Mouse (Mus musculus) MEL-GATA-1-ER (cell line): ENCODE measurements around the gene Fam133b.
"Not testable (repeated sequence)": the region's sequence is repeated elsewhere in the genome, so short reads cannot be mapped to it uniquely, and the experiment has no call there.

ENCODE experiments used
- DNase-seq: peaks from one replicate; pipeline ENCODE4 v3.0.0-alpha.2; 2012; ENCODE audit warnings: low read depth; ENCODE audit errors: extremely low read depth

Gene Fam133b

GRCm38 (mm10) chr5:3598766-3599165 lies 55.1 kb downstream of the Fam133b start:
- no peak for DNase-seq

GRCm38 (mm10) chr5:3600298-3600697 lies 56.7 kb downstream of the Fam133b start:
- DNase-seq = no peak

- no peak for DNase-seq
Observed at GRCm38 (mm10) chr5:3600790-3601189, 57.2 kb downstream of the Fam133b start.

- no peak for DNase-seq
Observed at GRCm38 (mm10) chr5:3607114-3607513, 63.5 kb downstream of the Fam133b start.

GRCm38 (mm10) chr5:3609241-3609640 lies 65.6 kb downstream of the Fam133b start:
- no peak for DNase-seq

- not testable (repeated sequence) for DNase-seq
Observed at GRCm38 (mm10) chr5:3611835-3612234, 68.2 kb downstream of the Fam133b start.
